In the genomic region with DNA sequence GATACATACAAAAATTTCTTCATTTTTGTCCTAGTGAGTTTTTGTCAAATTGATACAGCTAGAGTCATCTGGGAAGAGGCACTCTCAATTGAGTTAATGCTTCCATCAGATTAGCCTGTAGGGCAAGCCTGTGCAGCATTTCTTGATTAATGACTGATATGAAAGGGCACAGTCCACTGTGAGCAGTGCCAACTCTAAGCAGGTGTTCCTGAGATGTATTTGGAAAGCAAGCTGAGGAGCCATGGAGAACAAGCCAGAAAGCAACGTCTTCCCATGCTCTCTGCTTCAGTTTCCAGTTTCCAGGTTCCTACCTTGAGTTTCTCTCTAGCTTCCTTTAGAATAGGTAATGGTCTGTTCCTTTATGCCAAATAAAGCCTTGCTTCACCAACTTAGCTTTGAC, we compare ENCODE assay signal across 21 mouse cellular contexts.
"Had no signal": no experiment of that assay in that cellular context is flagged by ENCODE, and none has a peak within 500 bp of the region (broad histone marks: within the 10 kb centered on the region; RNA-seq: fewer than 3 reads in every experiment).

No protein-coding gene starts in this region.

- H3K9me3 ChIP-seq: lung, embryonic 15.5 days; megakaryocyte, embryonic 14.5 days; midbrain, embryonic 10.5 days; midbrain, embryonic 13.5 days; neural tube, embryonic 13.5 days; stomach, embryonic 15.5 days had no signal

- H3K36me3 ChIP-seq: lung, embryonic 15.5 days; midbrain, embryonic 10.5 days; midbrain, embryonic 13.5 days; neural tube, embryonic 13.5 days; stomach, embryonic 15.5 days had no signal

- H3K27ac ChIP-seq: left cerebral cortex, adult 2 months; liver, embryonic 14.5 days; lung, embryonic 15.5 days; midbrain, embryonic 10.5 days; midbrain, embryonic 13.5 days; neural tube, embryonic 13.5 days; stomach, embryonic 15.5 days had no signal

- H3K4me2 ChIP-seq: liver, embryonic 11.5 days; lung, embryonic 15.5 days; midbrain, embryonic 13.5 days; neural tube, embryonic 13.5 days; stomach, embryonic 15.5 days had no signal

- H3K4me1 ChIP-seq: lung, embryonic 15.5 days; megakaryocyte, embryonic 14.5 days; midbrain, embryonic 10.5 days; midbrain, embryonic 13.5 days; neural tube, embryonic 13.5 days; stomach, embryonic 15.5 days had no signal

- H3K9ac ChIP-seq: liver, embryonic 14.5 days; lung, embryonic 15.5 days; midbrain, embryonic 13.5 days; neural tube, embryonic 13.5 days; stomach, embryonic 15.5 days had no signal

- H3K4me3 ChIP-seq: left cerebral cortex, adult 2 months; lung, embryonic 15.5 days; megakaryocyte, embryonic 14.5 days; midbrain, embryonic 10.5 days; midbrain, embryonic 13.5 days; myocyte; neural tube, embryonic 13.5 days; stomach, embryonic 15.5 days had no signal

- DNase-seq: kidney, postnatal 14 days; layer of hippocampus, postnatal 36 days; lung, adult 18-20 months; lung, postnatal 10 days; lung, postnatal 36 days; retina, postnatal 1 day; right cerebral cortex, postnatal 25 days; spleen, adult 18-20 months; thymus, postnatal 25 days had no signal

- ATAC-seq: intestine, postnatal 0 days; midbrain, embryonic 13.5 days; midbrain, embryonic 16.5 days had no signal

- H3K27me3 ChIP-seq: lung, embryonic 15.5 days; megakaryocyte, embryonic 14.5 days; midbrain, embryonic 13.5 days; neural tube, embryonic 13.5 days; stomach, embryonic 15.5 days had no signal
